Mouse (Mus musculus) cortical plate, adult 2 months (tissue): ENCODE results near the gene Fam19a3.

Experiments
- CTCF ChIP-seq: fragments of 200-500 bp; IDR thresholded peaks from 2 replicates; pipeline ENCODE4 v1.5.1; 2011; ENCODE audit warnings: mild to moderate bottlenecking, control low read depth, low read length; ENCODE audit not compliant: insufficient read depth; ENCODE audit errors: extremely low read depth
- POLR2A ChIP-seq: fragments of 200-500 bp; IDR thresholded peaks from 2 replicates; pipeline ENCODE4 v1.6.1; 2011; ENCODE audit warnings: mild to moderate bottlenecking, low read length, control low read depth; ENCODE audit not compliant: insufficient read depth; ENCODE audit errors: extremely low read depth

DNA sequence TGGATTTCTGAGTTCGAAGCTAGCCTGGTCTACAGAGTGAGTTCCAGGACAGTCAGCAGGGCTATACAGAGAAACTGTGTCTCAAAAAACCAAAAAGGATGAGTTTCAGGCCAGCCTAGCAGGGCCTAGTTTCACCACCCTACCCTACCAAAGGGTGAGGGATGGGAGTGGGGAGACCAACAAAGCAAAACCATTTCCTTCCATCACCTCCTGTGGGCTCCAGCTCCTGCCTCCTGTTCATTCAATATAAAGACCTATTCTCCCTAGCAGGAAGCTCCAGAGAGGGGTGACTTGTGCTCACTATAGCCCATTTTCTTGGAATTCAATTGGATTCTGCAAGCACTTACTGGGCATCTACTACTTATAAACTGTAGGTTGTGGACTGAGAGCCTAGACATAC lies 33.1 kb upstream of the Fam19a3 start:
- TF ChIP-seq CTCF (no peak), POLR2A (no peak)
